Mouse (Mus musculus) frontal cortex, adult (tissue): Measurements from ENCODE around the gene BC048507.
A peak's percentile ranks its signal among the peaks of the same experiment; 100 is the strongest.
"Not testable (repeated sequence)": the region's sequence is repeated elsewhere in the genome, so short reads cannot be mapped to it uniquely, and the experiment has no call there.

Experiments
- ATAC-seq: cut with Nextera tagmentation; 2 replicates; pipeline ENCODE4 v1.9.2; 2017; ENCODE audit warnings: mild to moderate bottlenecking, moderate library complexity, mixed read lengths; ENCODE audit not compliant: low TSS enrichment

Gene BC048507

DNA sequence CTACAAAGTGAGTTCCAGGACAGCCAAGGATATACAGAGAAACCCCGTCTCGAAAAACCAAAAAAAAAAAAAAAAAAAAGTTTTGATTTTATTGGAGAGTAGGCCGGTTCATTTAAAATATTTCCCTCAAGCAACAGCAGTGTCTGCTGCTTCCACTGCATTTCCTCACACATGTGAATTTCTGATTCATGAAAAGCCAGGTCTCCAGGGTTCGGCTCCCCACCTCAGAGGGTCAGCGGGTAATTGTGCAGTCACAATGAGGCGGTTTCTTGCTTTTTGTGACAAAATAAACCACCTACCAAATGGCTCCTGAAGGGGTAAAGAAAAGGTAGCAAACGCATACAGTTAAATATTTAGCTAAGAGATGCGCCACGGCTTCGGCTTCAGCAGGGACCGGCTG, at the start of gene BC048507:
BC048507 (plus strand) TSS at position 301 of the 400 bp plus-strand sequence.
- ATAC-seq, result no peak

- ATAC-seq, result peak; percentile 98
Measured at GRCm38 (mm10) chr13:67813710-67814660, 49.1 kb upstream of the BC048507 start, which contains the start of gene Zfp273. Zfp273 (plus strand) TSS chr13:67813740.

DNA sequence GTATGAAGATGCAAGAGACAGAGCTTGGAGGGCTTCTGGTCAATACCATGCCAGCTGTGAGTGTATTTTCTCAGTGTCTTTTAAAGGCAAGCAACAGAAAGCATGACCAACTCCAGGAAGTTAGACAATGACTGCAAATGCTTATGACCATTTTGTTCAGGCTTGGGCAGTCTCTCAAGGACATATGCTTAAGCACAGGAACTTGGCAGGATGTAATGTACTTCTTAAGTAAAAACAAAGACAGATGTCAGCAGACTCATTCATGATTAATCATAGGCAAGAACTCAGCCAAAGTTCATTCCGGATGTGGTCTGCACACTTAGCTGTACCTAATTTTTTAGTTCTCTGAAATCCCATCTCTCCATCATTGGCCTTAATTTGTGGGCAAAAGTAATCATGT, 44.5 kb upstream of the BC048507 start:
- ATAC-seq, result no peak

DNA sequence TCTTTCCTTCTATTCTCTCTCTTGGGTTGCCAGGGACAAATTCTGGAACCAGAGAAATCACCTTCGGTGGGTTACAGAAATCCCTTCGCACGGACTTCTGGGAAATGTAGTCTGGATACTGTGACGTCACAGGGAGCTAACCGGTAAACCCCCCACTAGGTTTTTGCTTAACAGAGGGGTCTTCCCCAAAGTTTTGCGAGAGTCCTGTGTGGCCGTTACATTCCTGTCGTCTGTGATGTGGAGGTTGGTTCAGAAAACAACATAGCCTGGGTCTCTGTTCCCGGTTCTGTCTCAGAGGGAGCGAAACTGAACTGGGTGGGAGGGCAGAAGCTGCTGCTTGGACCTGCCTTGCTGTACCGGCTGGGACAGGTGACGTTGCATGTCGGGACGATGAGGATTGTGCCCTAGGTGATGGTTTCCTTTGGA, 32.2 kb upstream of the BC048507 start, which contains the start of gene Gm10037:
Gm10037 (plus strand) TSS at position 196 of the 426 bp plus-strand sequence.
- ATAC-seq, result peak; percentile 96

GRCm38 (mm10) chr13:67833137-67833536, 30.0 kb upstream of the BC048507 start:
- ATAC-seq, result not testable (repeated sequence)

- peak; percentile 20; the same call in 1 of the 2 replicates for ATAC-seq
Measured at GRCm38 (mm10) chr13:67843775-67844118, 19.4 kb upstream of the BC048507 start.

GRCm38 (mm10) chr13:67844119-67844852, 18.8 kb upstream of the BC048507 start:
- peak; percentile 88 for ATAC-seq

GRCm38 (mm10) chr13:67844853-67845194, 18.3 kb upstream of the BC048507 start:
- ATAC-seq, result no peak

DNA sequence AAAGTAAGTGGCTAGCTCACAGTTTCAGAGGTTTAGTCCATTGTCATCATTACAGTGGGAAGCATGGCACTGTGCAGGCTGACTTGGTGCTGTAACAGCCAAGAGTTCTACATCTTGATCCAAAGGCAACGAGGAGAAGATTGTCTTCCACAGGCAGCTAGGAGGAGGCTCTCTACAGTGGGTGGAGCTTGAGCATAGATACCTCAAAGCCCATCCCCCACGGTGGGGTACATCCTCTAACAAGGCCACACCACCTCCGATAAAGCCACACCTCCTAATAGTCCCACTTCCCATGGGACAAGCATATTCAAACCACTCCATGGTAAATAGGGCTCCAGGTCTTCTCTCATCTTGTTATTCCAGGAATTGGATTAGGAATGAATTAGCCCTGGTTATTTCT, 12.8 kb upstream of the BC048507 start:
- no peak for ATAC-seq

DNA sequence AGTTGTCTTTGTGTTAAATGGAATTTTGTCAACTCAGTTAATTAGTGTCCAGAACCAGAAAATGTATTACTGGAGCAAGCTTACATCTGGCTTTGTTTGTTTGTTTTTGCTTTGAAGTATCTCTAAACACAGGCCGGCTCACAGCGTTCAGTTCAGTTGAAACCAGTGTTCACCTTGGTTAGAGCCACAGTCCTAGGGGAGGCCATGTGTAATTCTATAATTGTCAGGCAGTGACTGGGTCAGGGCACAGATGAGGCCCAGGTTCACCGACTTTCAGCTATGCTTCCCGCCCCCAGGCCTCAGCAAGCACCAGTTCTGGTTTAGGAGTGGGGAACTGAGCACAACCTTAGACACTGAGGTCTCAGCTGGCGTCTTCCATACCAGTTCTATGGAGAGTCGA, 10.0 kb upstream of the BC048507 start:
- ATAC-seq, result no peak

DNA sequence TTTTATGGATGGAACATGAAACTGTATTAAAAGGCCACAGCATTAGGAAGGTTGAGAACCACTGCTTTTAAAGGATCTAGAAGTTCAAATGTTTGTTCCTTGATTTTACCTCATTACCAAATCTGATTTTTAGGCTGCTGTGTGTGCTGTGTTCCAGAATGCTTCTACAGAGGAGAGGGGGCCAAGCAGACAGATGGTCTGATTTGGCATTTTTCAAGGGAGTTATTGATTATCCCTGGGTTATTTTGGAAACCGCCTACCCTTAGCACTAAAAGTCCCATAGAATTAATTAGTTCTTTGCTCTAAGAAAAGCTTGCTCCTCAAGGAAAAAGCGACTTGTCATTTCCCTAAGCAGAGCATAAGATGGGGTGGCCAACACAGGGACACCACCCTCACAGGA, 9.1 kb upstream of the BC048507 start:
- peak; percentile 31 for ATAC-seq

DNA sequence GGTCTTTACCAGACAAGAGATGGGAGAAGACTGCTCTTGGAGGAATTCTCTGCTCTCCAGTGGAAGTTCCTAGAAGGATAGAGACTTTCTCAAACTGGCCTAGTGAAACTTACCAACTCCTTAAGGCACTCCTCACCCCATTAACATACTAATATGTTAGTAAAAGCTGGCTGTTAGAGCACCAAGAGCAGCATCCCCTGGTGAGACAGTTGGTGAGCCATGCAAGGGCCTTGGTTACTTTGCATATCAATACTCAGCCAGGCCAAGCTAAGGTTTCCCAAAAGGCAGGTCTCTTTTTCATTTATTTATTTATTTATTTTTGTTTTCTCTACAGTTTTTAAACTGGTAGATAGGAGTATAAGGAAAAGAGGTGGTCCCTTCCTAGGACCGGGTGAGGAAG, 5.8 kb upstream of the BC048507 start:
- no peak for ATAC-seq

DNA sequence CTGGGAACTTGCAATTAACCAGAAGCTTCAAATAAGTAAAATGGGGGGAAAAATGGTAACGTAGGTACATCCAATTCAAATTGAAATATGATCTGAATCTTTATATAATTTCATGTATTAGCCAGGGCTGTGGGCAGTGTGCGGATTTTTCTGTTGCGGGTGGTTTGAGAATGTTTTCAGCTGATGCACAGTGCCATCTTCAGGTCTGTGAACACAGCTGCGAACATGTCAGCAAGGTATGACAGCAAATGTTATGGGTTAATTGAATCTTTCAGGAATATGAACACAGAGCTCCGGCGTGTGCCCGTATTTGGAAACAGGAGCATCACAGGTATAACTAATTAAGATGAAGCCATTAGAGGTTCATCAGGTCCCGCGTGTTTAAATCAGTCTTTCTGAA, 618 bp upstream of the BC048507 start:
- no peak for ATAC-seq

- peak; percentile 34; the same call in 1 of the 2 replicates for ATAC-seq
Measured at GRCm38 (mm10) chr13:67864764-67865350, 1.7 kb downstream of the BC048507 start.

DNA sequence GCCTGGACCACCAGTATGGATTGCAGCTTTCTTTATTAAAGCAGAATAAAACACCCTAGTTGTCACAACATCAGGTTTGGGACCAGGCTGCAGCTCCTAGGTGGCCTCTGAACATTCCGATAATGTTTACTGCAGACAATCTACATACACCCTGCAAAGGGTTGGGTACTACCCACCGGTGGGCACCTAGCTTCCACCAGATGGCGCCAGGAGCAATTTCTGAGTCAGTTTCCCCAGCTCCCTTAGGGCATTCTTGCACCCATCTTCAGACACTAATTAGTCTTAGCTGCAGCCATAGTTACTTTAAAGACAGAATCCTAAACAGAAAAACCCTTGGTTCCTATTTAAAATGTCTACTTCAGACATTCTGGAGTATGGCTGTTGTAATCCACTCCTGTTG, 4.8 kb downstream of the BC048507 start:
- 0 out of 2 replicates have a peak, but pooled peaks have one; percentile 62 for ATAC-seq

- ATAC-seq, result peak; percentile 62; the same call in 1 of the 2 replicates
Measured at GRCm38 (mm10) chr13:67876049-67876698, 13.0 kb downstream of the BC048507 start.

GRCm38 (mm10) chr13:67876699-67877254, 13.7 kb downstream of the BC048507 start:
- no peak for ATAC-seq

DNA sequence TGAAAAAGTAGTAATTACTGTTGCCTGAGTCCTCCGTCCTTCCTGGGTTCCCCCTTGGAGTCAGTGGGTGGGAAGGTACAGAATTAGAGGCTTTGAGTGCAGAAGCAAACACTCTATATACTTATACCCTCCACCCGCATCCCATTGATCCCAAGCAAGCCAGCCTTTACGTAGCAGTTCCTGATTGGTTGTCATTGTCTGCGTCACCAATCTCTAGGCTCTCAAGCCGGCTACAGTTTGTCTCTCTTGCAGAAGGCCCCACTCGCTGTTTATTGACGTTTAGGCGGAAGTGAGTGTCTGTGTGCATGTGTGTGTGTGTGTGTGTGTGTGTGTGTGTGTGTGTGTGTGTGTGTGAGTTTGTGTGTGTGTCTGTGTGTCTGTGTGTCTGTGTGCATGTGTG, 20.8 kb downstream of the BC048507 start:
- no peak for ATAC-seq

DNA sequence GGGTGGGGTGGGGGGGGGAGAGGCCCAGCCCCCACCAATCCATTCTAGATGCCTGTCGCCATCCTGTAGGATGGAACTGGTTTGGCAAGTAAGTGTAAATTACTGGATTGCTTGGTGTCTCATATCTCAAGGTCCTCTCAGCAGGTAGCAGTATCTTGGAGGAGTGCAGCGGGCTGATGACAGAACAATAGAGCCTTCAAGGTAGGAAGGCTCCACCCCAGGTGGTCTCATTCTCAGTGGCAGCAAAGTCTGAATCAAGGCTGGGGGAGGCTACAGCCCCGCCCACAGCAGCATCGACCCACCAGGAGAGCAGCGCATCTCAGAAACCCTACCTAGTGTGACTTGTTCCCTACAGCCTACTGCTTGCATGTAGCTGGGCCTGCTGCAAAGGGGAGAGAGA, 46.6 kb downstream of the BC048507 start:
- no peak for ATAC-seq
